Mouse (Mus musculus) limb, embryonic 13.5 days (tissue): ENCODE data around the gene Col16a1. TPM values are rescaled to one million over a fixed set of nuclear protein-coding genes. Genes with fewer than 3 reads are reported as not detected.
A peak's percentile ranks its signal among the peaks of the same experiment; 100 is the strongest.

Experiments
- ATAC-seq: fragments of 200-750 bp; cut with Nextera tagmentation; 2 replicates; pipeline ENCODE4 v1.8.0; 2017; ENCODE audit warnings: low read depth, moderate number of reproducible peaks, moderate TSS enrichment; ENCODE audit not compliant: low FRiP score
- H3K27ac ChIP-seq: fragments of 300-500 bp; sonication (generic); 2 replicates; pipeline ENCODE4 v1.5.1; 2015; ENCODE audit warnings: inconsistent platforms, mild to moderate bottlenecking, moderate library complexity
- H3K27me3 ChIP-seq: fragments of 300-500 bp; sonication (generic); 2 replicates; pipeline ENCODE4 v1.6.1; 2015; ENCODE audit warnings: mild to moderate bottlenecking, inconsistent platforms
- H3K36me3 ChIP-seq: fragments of 300-500 bp; sonication (generic); 2 replicates; pipeline ENCODE4 v1.6.1; 2015; ENCODE audit warnings: inconsistent platforms, mild to moderate bottlenecking, moderate library complexity
- H3K4me1 ChIP-seq: fragments of 300-500 bp; sonication (generic); 2 replicates; pipeline ENCODE4 v1.6.1; 2015; ENCODE audit warnings: inconsistent platforms
- H3K4me2 ChIP-seq: fragments of 300-500 bp; sonication (generic); replicated peaks from 2 replicates; pipeline ENCODE4 v1.6.1; 2015; ENCODE audit warnings: inconsistent platforms, mild to moderate bottlenecking, moderate library complexity
- H3K4me3 ChIP-seq: fragments of 300-500 bp; sonication (generic); 2 replicates; pipeline ENCODE4 v1.5.1; 2015; ENCODE audit warnings: moderate library complexity, mild to moderate bottlenecking, inconsistent platforms
- H3K9ac ChIP-seq: fragments of 300-500 bp; sonication (generic); 2 replicates; pipeline ENCODE4 v1.6.1; 2015; ENCODE audit warnings: mild to moderate bottlenecking, inconsistent platforms
- H3K9me3 ChIP-seq: fragments of 300-500 bp; sonication (generic); 2 replicates; pipeline ENCODE4 v1.6.1; 2016; ENCODE audit warnings: inconsistent platforms
- WGBS: fragments of 180-500 bp; shearing (Covaris S2); methylation state at CpG from one replicate; pipeline ENCODE4 v1.1.7; 2015; 5-methylcytosine and 5-hydroxymethylcytosine counted together
- polyA plus RNA-seq: library from polyadenylated mRNA; unstranded; fragments of >200 nt; fragmentation: Nextera tagmentation; extraction: Ambion mirVana; gene quantifications from 2 replicates; pipeline ENCODE4 v1.2.1, GENCODE M21; 2015

The Col16a1 gene
- polyA plus RNA-seq, 1 experiment from 2014 or later = 65.8 TPM

- peaks cover 14% of the 10 kb centered on the region; the same call in 1 of the 2 replicates for H3K27me3 ChIP-seq
- 80% methylated on average over 8 of the region's 8 CpGs for WGBS
- no peaks in the 10 kb centered on the region; the same call in 1 of the 2 replicates for H3K36me3 ChIP-seq
- no peaks in the 10 kb centered on the region for H3K9me3 ChIP-seq
- no peak for ATAC-seq
- H3K27ac ChIP-seq = no peak overlapping the region
- H3K4me3 ChIP-seq = no peak overlapping the region
- H3K4me2 ChIP-seq = no peak overlapping the region
- no peaks in the 10 kb centered on the region for H3K4me1 ChIP-seq
- no peak overlapping the region for H3K9ac ChIP-seq
These were observed 24.7 kb upstream of the Col16a1 start for GRCm38 (mm10) chr4:130022952-130023351.

GRCm38 (mm10) chr4:130023511-130024231, 24.0 kb upstream of the Col16a1 start:
- ATAC-seq = no peak
- no peaks in the 10 kb centered on the region for H3K4me1 ChIP-seq
- no peak overlapping the region for H3K9ac ChIP-seq
- H3K27ac ChIP-seq = no peak overlapping the region
- H3K36me3 ChIP-seq = no peaks in the 10 kb centered on the region; the same call in 1 of the 2 replicates
- H3K4me2 ChIP-seq = no peak overlapping the region
- WGBS = 78% methylated on average over 10 of the region's 10 CpGs
- H3K9me3 ChIP-seq = no peaks in the 10 kb centered on the region
- no peak overlapping the region for H3K4me3 ChIP-seq
- H3K27me3 ChIP-seq = peaks cover 14% of the 10 kb centered on the region; the same call in 1 of the 2 replicates

GRCm38 (mm10) chr4:130025544-130025943, 22.1 kb upstream of the Col16a1 start:
- no peak overlapping the region for H3K27ac ChIP-seq
- no peak overlapping the region for H3K4me3 ChIP-seq
- ATAC-seq = no peak
- no peaks in the 10 kb centered on the region for H3K9me3 ChIP-seq
- no peak overlapping the region for H3K4me2 ChIP-seq
- H3K9ac ChIP-seq = no peak overlapping the region
- peaks cover 14% of the 10 kb centered on the region; the same call in 1 of the 2 replicates for H3K27me3 ChIP-seq
- 41% methylated on average over 8 of the region's 8 CpGs for WGBS
- H3K4me1 ChIP-seq = no peaks in the 10 kb centered on the region
- H3K36me3 ChIP-seq = no peaks in the 10 kb centered on the region

- H3K4me2 ChIP-seq = no peak overlapping the region
- no peaks in the 10 kb centered on the region for H3K9me3 ChIP-seq
- no peak overlapping the region for H3K4me3 ChIP-seq
- WGBS = 92% methylated on average over 2 of the region's 2 CpGs
- H3K36me3 ChIP-seq = no peaks in the 10 kb centered on the region
- H3K27ac ChIP-seq = no peak overlapping the region
- H3K27me3 ChIP-seq = peaks cover 37% of the 10 kb centered on the region
- H3K4me1 ChIP-seq = peaks cover 22% of the 10 kb centered on the region
- no peak overlapping the region for H3K9ac ChIP-seq
- no peak for ATAC-seq
These were observed 16.5 kb upstream of the Col16a1 start for GRCm38 (mm10) chr4:130031146-130031545.

- ATAC-seq = no peak
- H3K4me2 ChIP-seq = no peak overlapping the region
- peaks cover 35% of the 10 kb centered on the region for H3K27me3 ChIP-seq
- H3K9me3 ChIP-seq = no peaks in the 10 kb centered on the region
- H3K4me1 ChIP-seq = peaks cover 36% of the 10 kb centered on the region
- H3K27ac ChIP-seq = no peak overlapping the region
- 50% methylated on average over 7 of the region's 7 CpGs for WGBS
- H3K36me3 ChIP-seq = no peaks in the 10 kb centered on the region
- peak overlapping the region; percentile 19; the same call in 1 of the 2 replicates for H3K9ac ChIP-seq
- H3K4me3 ChIP-seq = no peak overlapping the region
These were observed 14.1 kb upstream of the Col16a1 start for GRCm38 (mm10) chr4:130033496-130033895.

- H3K4me2 ChIP-seq = peak overlapping the region; percentile 49; the same call in 1 of the 2 replicates
- H3K9ac ChIP-seq = no peak overlapping the region
- H3K27ac ChIP-seq = peak overlapping the region; percentile 39; the same call in 1 of the 2 replicates
- peak; percentile 45; the same call in 1 of the 2 replicates for ATAC-seq
- H3K27me3 ChIP-seq = peaks cover 35% of the 10 kb centered on the region
- H3K36me3 ChIP-seq = no peaks in the 10 kb centered on the region
- H3K9me3 ChIP-seq = no peaks in the 10 kb centered on the region
- WGBS = 5% methylated on average over 8 of the region's 8 CpGs
- no peak overlapping the region for H3K4me3 ChIP-seq
- H3K4me1 ChIP-seq = peaks cover 56% of the 10 kb centered on the region
These were observed 11.5 kb upstream of the Col16a1 start for GRCm38 (mm10) chr4:130036112-130036511.

GRCm38 (mm10) chr4:130036573-130037401, 10.9 kb upstream of the Col16a1 start:
- Histone ChIP-seq H3K27ac (peak overlapping the region; percentile 52; the same call in 1 of the 2 replicates), H3K27me3 (peaks cover 35% of the 10 kb centered on the region), H3K4me2 (peak overlapping the region; percentile 49), H3K9me3 (no peaks in the 10 kb centered on the region), H3K36me3 (no peaks in the 10 kb centered on the region), H3K4me1 (peaks cover 62% of the 10 kb centered on the region), H3K4me3 (no peak overlapping the region), H3K9ac (0 out of 2 replicates have a peak overlapping the region, but pooled peaks have one; percentile 19)
- peak; percentile 62 for ATAC-seq
- 11% methylated on average over 23 of the region's 23 CpGs for WGBS

- ATAC-seq = no peak
- H3K36me3 ChIP-seq = no peaks in the 10 kb centered on the region
- peaks cover 72% of the 10 kb centered on the region for H3K4me1 ChIP-seq
- no peak overlapping the region; the same call in 1 of the 2 replicates for H3K9ac ChIP-seq
- no peak overlapping the region for H3K27ac ChIP-seq
- no peak overlapping the region for H3K4me3 ChIP-seq
- no peak overlapping the region for H3K4me2 ChIP-seq
- 52% methylated on average over 5 of the region's 5 CpGs for WGBS
- H3K27me3 ChIP-seq = peaks cover 21% of the 10 kb centered on the region
- H3K9me3 ChIP-seq = no peaks in the 10 kb centered on the region
These were observed 8.3 kb upstream of the Col16a1 start for GRCm38 (mm10) chr4:130039351-130039750.

- peaks cover 7% of the 10 kb centered on the region; the same call in 1 of the 2 replicates for H3K27me3 ChIP-seq
- H3K4me3 ChIP-seq = no peak overlapping the region
- 77% methylated on average over 11 of the region's 11 CpGs for WGBS
- H3K9ac ChIP-seq = no peak overlapping the region
- no peak overlapping the region for H3K27ac ChIP-seq
- H3K4me1 ChIP-seq = peaks cover 79% of the 10 kb centered on the region
- H3K9me3 ChIP-seq = no peaks in the 10 kb centered on the region
- no peaks in the 10 kb centered on the region for H3K36me3 ChIP-seq
- no peak overlapping the region for H3K4me2 ChIP-seq
- no peak for ATAC-seq
These were observed 6.6 kb upstream of the Col16a1 start for GRCm38 (mm10) chr4:130041076-130041475.

GRCm38 (mm10) chr4:130044211-130044610, 3.4 kb upstream of the Col16a1 start:
- H3K9ac ChIP-seq = 0 out of 2 replicates have a peak overlapping the region, but pooled peaks have one; percentile 31

GRCm38 (mm10) chr4:130045609-130046008, 2.0 kb upstream of the Col16a1 start:
- ATAC-seq = no peak
- WGBS = 13% methylated on average over 14 of the region's 14 CpGs

More at GRCm38 (mm10) chr4:130044211-130044610, 3.4 kb upstream of the Col16a1 start:
- Histone ChIP-seq H3K4me1 (peaks cover 86% of the 10 kb centered on the region), H3K27ac (peak overlapping the region; percentile 97), H3K9me3 (no peaks in the 10 kb centered on the region), H3K36me3 (no peaks in the 10 kb centered on the region), H3K4me3 (no peak overlapping the region), H3K27me3 (no peaks in the 10 kb centered on the region), H3K4me2 (no peak overlapping the region)
- 24% methylated on average over 9 of the region's 9 CpGs for WGBS
- ATAC-seq = no peak

GRCm38 (mm10) chr4:130048203-130048479, 501 bp downstream of the Col16a1 start:
- 42% methylated on average over 4 of the region's 4 CpGs for WGBS
- Histone ChIP-seq H3K27me3 (no peaks in the 10 kb centered on the region), H3K27ac (peak overlapping the region; percentile 97), H3K4me2 (peak overlapping the region; percentile 88), H3K9me3 (no peaks in the 10 kb centered on the region), H3K36me3 (peaks cover 14% of the 10 kb centered on the region), H3K4me3 (peak overlapping the region; percentile 49), H3K4me1 (peaks cover 72% of the 10 kb centered on the region), H3K9ac (peak overlapping the region; percentile 82)
- ATAC-seq = peak; percentile 8; the same call in 1 of the 2 replicates

More at GRCm38 (mm10) chr4:130045609-130046008, 2.0 kb upstream of the Col16a1 start:
- peak overlapping the region; percentile 97 for H3K27ac ChIP-seq
- H3K4me3 ChIP-seq = no peak overlapping the region
- no peaks in the 10 kb centered on the region for H3K36me3 ChIP-seq
- no peaks in the 10 kb centered on the region for H3K27me3 ChIP-seq
- H3K9me3 ChIP-seq = no peaks in the 10 kb centered on the region
- H3K9ac ChIP-seq = peak overlapping the region; percentile 43
- peak overlapping the region; percentile 41 for H3K4me2 ChIP-seq
- H3K4me1 ChIP-seq = peaks cover 88% of the 10 kb centered on the region
